Mouse (Mus musculus): ENCODE data around the gene Tmem119.

- TF ChIP-seq POLR2A (IDR thresholded peaks at IDR 0.05; ENCODE audit: borderline replicate concordance, extremely low read depth, insufficient read depth, insufficient read length, poor library complexity, severe bottlenecking) (no peak), CTCF (IDR thresholded peaks at IDR 0.05; ENCODE audit: borderline replicate concordance, extremely low read depth, insufficient read depth, insufficient read length) (no peak)
Measured at GRCm38 (mm10) chr5:113805301-113805700, 5.0 kb upstream of the Tmem119 start.

All from brain, embryonic 14.5 days (tissue).